Mouse (Mus musculus): ENCODE measurements around the gene Gmnn.

- TF ChIP-seq CTCF (IDR thresholded peaks at IDR 0.05; ENCODE audit: extremely low read depth, insufficient read length, insufficient replicate concordance, low read depth, low read length) (no peak), POLR2A (IDR thresholded peaks at IDR 0.05; ENCODE audit: low read depth, low read length) (no peak)
These were observed 20.7 kb downstream of the Gmnn start, which contains the start of gene Armh2 for GRCm38 (mm10) chr13:24741028-24741427.
